Mouse (Mus musculus) heart, adult 18-20 months (tissue): ENCODE measurements around the gene Ebna1bp2. TPM values are rescaled to one million over a fixed set of nuclear protein-coding genes. Genes with fewer than 3 reads are reported as not detected.

ENCODE experiments used
- DNase-seq, 2 experiments: peaks; one replicate each; pipeline ENCODE4 v3.0.0; 2021 to 2022; ENCODE audit warnings: mixed read lengths in 1 of 2
- long read RNA-seq, 2 experiments: library from polyadenylated mRNA; stranded (forward); transcript quantifications; one replicate each; pipeline ENCODE4 v2.0.0; 2021
- total RNA-seq, 2 experiments: library from RNA; stranded (reverse); gene quantifications; 2 replicates each; pipeline ENCODE4 v1.2.3; 2021

Gene Ebna1bp2
- total RNA-seq, result 10 to 100 TPM; 37.0 to 39.2 TPM
- long read RNA-seq, experiment 1, transcript Ebna1bp2-201 (9 exons, 2,960 nt), result major isoform, 29 of 32 reads
- long read RNA-seq, experiment 1, partial matches to known transcripts, result 2 of 32 reads
- long read RNA-seq, experiment 1, other reads (novel, unspliced or antisense), result 1 of 32 reads
- long read RNA-seq, experiment 2, transcript Ebna1bp2-201 (9 exons, 2,960 nt), result major isoform, 18 of 21 reads
- long read RNA-seq, experiment 2, partial matches to known transcripts, result 2 of 21 reads
- long read RNA-seq, experiment 2, other reads (novel, unspliced or antisense), result 1 of 21 reads

- DNase-seq, result peak; percentile 94 to 96
Observed at GRCm38 (mm10) chr4:118620279-118620966, at the start of gene Ebna1bp2, which contains the start of gene Cfap57. Gene Ebna1bp2 (plus strand): TSS chr4:118620799. Gene Cfap57 (minus strand): TSS chr4:118620777.

- no peak for DNase-seq
Observed at GRCm38 (mm10) chr4:118571441-118571840, 49.2 kb upstream of the Ebna1bp2 start.

- peak; percentile 61 to 86 for DNase-seq
Observed at GRCm38 (mm10) chr4:118576097-118576496, 44.5 kb upstream of the Ebna1bp2 start.

DNA sequence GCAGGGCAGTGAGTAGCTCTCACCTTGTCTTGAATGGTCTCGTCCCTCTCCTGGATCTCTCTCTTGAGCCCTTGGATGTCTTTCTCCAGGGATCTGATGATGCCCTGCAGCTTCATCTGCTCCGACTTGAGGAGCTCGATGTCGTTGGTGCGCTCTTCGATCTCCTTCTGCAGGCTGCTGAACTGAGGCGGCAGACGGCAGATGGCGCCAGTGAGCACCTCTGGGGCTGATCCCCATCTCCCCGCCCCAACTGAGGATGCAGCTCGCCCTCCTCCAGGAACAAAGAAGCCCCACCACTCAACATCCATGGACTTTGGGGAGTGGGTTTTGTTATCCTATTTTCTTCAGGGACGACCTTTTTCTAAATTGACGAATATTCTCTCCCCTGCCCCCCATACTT, 41.3 kb upstream of the Ebna1bp2 start:
- peak in 1 of 2 experiments; percentile 20 for DNase-seq

DNA sequence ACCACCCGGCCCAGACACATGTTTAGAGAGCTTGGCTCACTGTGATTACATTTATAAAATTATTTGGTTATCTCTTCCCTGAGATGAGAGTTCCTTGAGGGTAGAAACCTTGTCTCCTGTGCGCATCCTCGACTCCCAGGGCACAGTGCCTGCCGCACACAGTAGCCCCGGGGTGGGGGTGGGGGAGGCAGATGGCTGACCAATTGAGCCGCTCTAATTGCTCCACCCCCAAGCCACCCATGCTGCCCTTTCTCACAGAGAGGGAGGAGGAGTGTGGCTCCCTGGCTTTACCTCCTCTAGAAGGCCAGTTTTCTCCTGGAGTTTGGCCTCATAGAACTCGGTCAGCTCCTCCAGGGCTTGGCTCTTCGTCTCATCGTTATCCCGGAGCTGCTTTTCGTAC, 39.1 kb upstream of the Ebna1bp2 start:
- no peak for DNase-seq

DNA sequence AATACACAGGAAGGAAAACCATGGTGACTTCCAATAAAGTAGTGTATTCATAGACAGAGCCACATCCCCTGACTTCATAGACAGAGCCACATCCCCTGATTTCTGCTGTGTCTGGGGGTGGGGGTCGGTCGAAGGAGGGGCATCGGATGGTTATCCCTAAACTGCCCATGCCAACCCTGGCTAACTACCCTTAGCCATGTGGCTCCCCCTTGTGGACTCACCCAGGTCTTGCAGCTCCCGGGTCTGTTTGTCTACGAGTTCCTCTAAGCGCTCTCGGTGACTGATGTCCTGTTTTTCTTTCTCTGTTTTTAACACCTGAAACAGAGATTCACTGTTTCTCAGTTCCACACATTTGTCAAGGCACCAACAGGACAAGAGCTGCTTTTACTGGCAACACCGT, 38.0 kb upstream of the Ebna1bp2 start:
- no peak for DNase-seq

GRCm38 (mm10) chr4:118589053-118589732, 31.4 kb upstream of the Ebna1bp2 start:
- DNase-seq, result no peak

GRCm38 (mm10) chr4:118589733-118590130, 30.9 kb upstream of the Ebna1bp2 start:
- DNase-seq, result no peak

GRCm38 (mm10) chr4:118604065-118604464, 16.5 kb upstream of the Ebna1bp2 start:
- no peak for DNase-seq

- DNase-seq, result no peak
Observed at GRCm38 (mm10) chr4:118609836-118610235, 10.8 kb upstream of the Ebna1bp2 start.

DNA sequence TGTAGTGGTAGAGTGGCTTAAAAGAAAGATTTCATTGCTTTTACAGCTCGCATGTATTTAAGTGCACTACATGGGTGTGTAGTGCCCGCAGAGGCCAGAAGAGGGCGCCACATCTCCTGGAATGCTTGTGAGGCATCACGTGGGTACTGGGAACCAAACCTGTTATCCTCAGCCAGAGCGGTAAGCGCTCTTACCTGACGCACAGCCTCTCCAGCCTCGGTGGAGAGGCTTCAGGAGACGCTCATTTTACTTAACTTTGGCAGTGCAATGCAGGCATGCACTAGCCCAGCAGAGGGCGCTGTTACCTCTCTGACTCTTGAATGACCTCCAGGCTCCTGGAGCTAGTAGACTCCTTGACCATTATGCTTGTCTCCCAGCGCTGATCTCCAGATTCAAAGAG, 8.0 kb upstream of the Ebna1bp2 start:
- DNase-seq, result peak in 1 of 2 experiments; percentile 28

DNA sequence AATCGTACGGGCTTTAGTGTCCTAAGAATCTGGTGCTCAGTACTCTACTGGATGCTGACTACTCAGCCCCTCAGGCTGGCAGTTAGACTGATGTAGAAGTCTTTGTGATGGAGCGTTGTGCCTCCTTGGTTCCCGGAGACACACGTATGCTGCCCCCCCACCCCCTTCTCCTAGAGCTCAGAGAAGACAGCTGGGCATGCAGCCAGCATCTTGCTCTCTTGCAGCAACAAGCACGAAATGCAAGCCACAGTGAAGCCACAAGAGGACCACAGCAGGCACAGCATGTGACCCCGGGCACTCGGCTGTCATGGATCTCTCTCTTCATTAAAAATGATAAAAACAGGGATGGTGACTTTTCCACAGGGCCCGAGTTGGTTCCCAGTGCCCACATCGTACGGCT, 5.2 kb upstream of the Ebna1bp2 start:
- no peak for DNase-seq

DNA sequence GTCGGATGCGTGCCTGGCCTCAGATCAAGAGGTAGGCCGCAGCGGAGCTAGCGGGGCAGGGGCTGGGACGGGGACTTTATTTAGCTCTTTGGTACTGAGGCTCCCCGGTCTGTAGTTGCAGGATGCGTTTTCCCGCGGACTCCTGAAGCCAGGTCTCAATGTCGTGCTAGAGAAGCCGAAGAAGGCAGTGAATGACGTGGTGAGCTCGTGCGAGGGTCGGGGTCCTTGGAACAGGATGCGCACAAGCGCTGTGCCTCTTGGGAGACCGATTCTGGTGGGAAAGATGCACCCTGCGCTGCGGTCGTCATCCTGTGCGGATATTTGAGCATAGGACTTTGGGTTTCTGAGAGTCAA, 345 bp downstream of the Ebna1bp2 start:
- no peak for DNase-seq

- no peak for DNase-seq
Observed at GRCm38 (mm10) chr4:118621781-118622180, 1.2 kb downstream of the Ebna1bp2 start.

DNA sequence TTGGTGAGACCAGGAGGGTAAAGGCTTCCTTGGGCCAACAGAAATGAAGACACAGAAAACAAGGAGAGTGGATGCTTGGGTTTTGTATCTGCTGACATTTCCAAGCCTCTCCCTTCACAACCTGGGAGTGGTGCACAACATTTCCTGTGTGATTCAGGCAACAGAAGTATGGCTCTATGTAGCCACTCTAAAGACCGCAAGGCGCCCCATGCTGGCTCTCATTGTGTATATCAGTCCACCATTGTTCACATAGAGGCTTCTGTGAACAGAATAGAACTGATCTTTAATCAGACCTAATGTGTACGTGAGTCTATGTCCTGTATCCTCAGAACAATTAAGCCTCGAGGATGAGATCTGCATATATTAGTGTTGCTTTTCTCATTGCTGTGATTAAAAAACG, 9.7 kb downstream of the Ebna1bp2 start:
- DNase-seq, result no peak

GRCm38 (mm10) chr4:118642346-118643190, 22.0 kb downstream of the Ebna1bp2 start:
- peak; percentile 13 to 22 for DNase-seq

- peak; percentile 9 to 70 for DNase-seq
Observed at GRCm38 (mm10) chr4:118645234-118645633, 24.6 kb downstream of the Ebna1bp2 start.

DNA sequence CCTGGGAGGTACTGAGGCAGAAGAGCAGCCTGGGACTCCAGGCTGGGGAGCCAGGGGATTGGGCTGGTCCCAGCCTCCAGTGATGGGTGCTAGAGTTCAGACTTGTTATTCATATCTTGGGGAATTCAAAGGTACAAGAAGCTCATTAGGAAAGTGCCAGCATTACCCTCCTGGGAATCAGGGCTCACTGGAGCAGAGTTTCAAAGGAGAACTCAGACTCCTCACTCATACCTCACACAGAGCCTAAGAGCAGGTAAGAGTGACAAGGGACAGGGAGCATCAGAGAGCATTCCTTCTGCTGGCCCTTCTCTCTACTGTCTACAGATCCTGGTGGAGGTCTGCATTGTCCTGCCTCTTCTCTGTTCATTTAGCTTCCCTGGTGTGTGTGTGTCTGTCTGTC, 38.1 kb downstream of the Ebna1bp2 start, which contains the start of gene Olfr62:
TSS of gene Olfr62 (plus strand) at position 301 of the 400 bp plus-strand sequence.
- DNase-seq, result no peak
